Mouse (Mus musculus) MEL (cell line): ENCODE measurements around the gene Tdrkh.

ENCODE experiments used
- CTCF ChIP-seq, 3 experiments: IDR thresholded peaks in 2 of 3; conservative IDR thresholded peaks in 1 of 3; 2 replicates each; pipeline ENCODE4 v1.5.1; 2011 to 2012; ENCODE audit warnings: low read length in 3 of 3, low read depth in 2 of 3, mild to moderate bottlenecking in 2 of 3, improper control_type of control experiment in 1 of 3, inconsistent platforms in 1 of 3, mixed read lengths in 1 of 3, moderate library complexity in 1 of 3; ENCODE audit not compliant: control insufficient read depth in 1 of 3, insufficient read depth in 1 of 3, poor library complexity in 1 of 3, severe bottlenecking in 1 of 3
- EP300 ChIP-seq, 2 experiments: IDR thresholded peaks; 2 replicates each; pipeline ENCODE4 v1.6.1; 2011; ENCODE audit warnings: improper control_type of control experiment in 2 of 2, low read length in 2 of 2, low read depth in 1 of 2, mild to moderate bottlenecking in 1 of 2
- MAZ ChIP-seq: IDR thresholded peaks from 2 replicates; pipeline ENCODE4 v1.6.1; 2012; ENCODE audit warnings: low read depth, mild to moderate bottlenecking, inconsistent platforms, low read length, improper control_type of control experiment
- NRF1 ChIP-seq: IDR thresholded peaks from 2 replicates; pipeline ENCODE4 v1.6.1; 2014; ENCODE audit warnings: low read depth, mild to moderate bottlenecking, inconsistent platforms, low read length, improper control_type of control experiment, moderate library complexity; ENCODE audit not compliant: poor library complexity, insufficient read depth, severe bottlenecking

GRCm38 (mm10) chr3:94449377-94449776, 36.3 kb downstream of the Tdrkh start:
- TF ChIP-seq CTCF (IDR thresholded peaks at IDR 0.05 in 2 of 3, conservative IDR thresholded peaks at IDR 0.05 in 1 of 3; ENCODE audit: control insufficient read depth in 1 of 3, insufficient read depth in 1 of 3, low read depth in 2 of 3, low read length in 3 of 3, poor library complexity in 1 of 3, severe bottlenecking in 1 of 3) (no peak), NRF1 (no peak), EP300 (IDR thresholded peaks at IDR 0.05; ENCODE audit: low read depth in 1 of 2, low read length in 2 of 2) (no peak), MAZ (no peak)
